Mouse (Mus musculus) embryonic facial prominence, embryonic 10.5 days (tissue): ENCODE measurements around the gene Cdhr4. TPM values are rescaled to one million over a fixed set of nuclear protein-coding genes. Genes with fewer than 3 reads are reported as not detected.

ENCODE experiments used
- DNase-seq: peaks from one replicate; pipeline ENCODE4 v3.0.0-alpha.2; 2017; ENCODE audit warnings: low spot score
- H3K27ac ChIP-seq: fragments of 300-500 bp; sonication (generic); replicated peaks from 2 replicates; pipeline ENCODE4 v1.5.1; 2016; ENCODE audit warnings: mild to moderate bottlenecking
- H3K27me3 ChIP-seq: fragments of 300-500 bp; sonication (generic); replicated peaks from 2 replicates; pipeline ENCODE4 v1.6.1; 2016; ENCODE audit warnings: low read depth, mild to moderate bottlenecking; ENCODE audit not compliant: poor library complexity, severe bottlenecking
- H3K36me3 ChIP-seq: fragments of 300-500 bp; sonication (generic); replicated peaks from 2 replicates; pipeline ENCODE4 v1.6.1; 2016; ENCODE audit warnings: mild to moderate bottlenecking, moderate library complexity
- H3K4me1 ChIP-seq: fragments of 300-500 bp; sonication (generic); 2 replicates; pipeline ENCODE4 v1.6.1; 2016
- H3K4me3 ChIP-seq: fragments of 300-500 bp; sonication (generic); 2 replicates; pipeline ENCODE4 v1.5.1; 2016; ENCODE audit warnings: mild to moderate bottlenecking, moderate library complexity
- H3K9me3 ChIP-seq: fragments of 300-500 bp; sonication (generic); 2 replicates; pipeline ENCODE4 v1.6.1; 2016; ENCODE audit warnings: mild to moderate bottlenecking
- WGBS: fragments of 180-500 bp; shearing (Covaris S2); methylation state at CpG from one replicate; pipeline ENCODE4 v1.1.7; 2016; 5-methylcytosine and 5-hydroxymethylcytosine counted together
- polyA plus RNA-seq: library from polyadenylated mRNA; unstranded; fragments of >200 nt; fragmentation: Nextera tagmentation; extraction: Ambion mirVana; gene quantifications from 2 replicates; pipeline ENCODE4 v1.2.1, GENCODE M21; 2016

Gene Cdhr4
- polyA plus RNA-seq, 1 experiment from 2014 or later: 6.5 TPM

DNA sequence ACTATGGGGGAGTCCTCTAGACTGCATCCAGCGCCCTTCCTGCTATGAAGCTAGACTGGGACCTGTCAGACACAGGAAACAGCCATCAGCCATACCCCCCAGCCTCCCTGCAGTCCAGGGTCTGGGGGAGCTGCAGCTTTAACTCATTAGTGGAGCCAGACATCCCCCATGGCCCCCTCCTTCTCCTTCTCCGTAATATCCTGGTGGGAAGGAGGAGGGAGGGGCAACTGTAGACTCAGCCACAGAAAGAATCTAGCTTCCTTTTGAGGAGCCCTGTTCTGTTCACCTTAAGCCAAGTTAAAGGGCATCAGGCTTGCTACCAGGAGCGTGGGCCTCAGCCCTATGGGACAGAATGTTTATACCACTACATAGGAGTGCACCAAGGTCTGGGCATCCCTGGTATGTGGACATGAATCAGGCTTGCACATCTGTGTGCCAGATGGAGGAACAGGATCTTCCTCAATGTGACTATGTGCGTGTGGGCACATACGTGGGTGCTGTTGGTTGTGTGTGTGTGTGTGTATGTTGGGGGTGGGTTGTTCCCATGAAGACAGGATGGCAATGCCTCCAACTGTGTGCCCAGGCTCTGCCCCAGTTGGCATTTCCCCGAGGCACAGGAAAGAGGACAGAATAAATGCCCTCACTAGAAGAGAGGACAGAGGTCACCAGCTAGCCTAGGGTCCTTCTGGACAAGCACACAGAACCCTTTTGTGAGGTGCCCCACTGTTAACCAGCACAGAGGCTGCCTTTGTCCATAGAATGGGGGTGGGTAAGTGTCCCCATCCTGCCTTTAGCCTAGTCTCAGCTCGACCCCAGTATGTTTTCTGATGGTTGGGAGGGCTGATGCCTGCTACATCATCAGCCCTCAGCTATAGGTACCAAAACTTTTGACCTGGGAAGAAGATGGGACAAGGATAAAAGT, 10.4 kb upstream of the Cdhr4 start:
- H3K4me1 ChIP-seq: peaks cover 88% of the 10 kb centered on the region
- peaks cover 7% of the 10 kb centered on the region; the same call in 1 of the 2 replicates for H3K36me3 ChIP-seq
- WGBS: 16% methylated on average over 7 of the region's 7 CpGs
- peak; percentile 91 for DNase-seq
- peak overlapping the region; percentile 81 for H3K4me3 ChIP-seq
- peaks cover 12% of the 10 kb centered on the region; the same call in 1 of the 2 replicates for H3K27me3 ChIP-seq
- no peaks in the 10 kb centered on the region for H3K9me3 ChIP-seq
- H3K27ac ChIP-seq: peak overlapping the region; percentile 95

- Histone ChIP-seq H3K4me3 (peak within 1 kb of the TSS; percentile 81), H3K27me3 (peaks cover 12% of the 10 kb centered on the region; the same call in 1 of the 2 replicates), H3K9me3 (no peaks in the 10 kb centered on the region), H3K4me1 (peaks cover 92% of the 10 kb centered on the region), H3K36me3 (peaks cover 7% of the 10 kb centered on the region; the same call in 1 of the 2 replicates), H3K27ac (peak within 1 kb of the TSS; percentile 95)
- 32% methylated on average over 14 of the region's 14 CpGs for WGBS
- peak; percentile 92 for DNase-seq
Observed at GRCm38 (mm10) chr9:107982681-107983346, 9.5 kb upstream of the Cdhr4 start, which contains the start of gene Gm20661. Gene Gm20661, plus strand, starts transcription at chr9:107983058.

GRCm38 (mm10) chr9:107983421-107983890, 8.8 kb upstream of the Cdhr4 start:
- Histone ChIP-seq H3K36me3 (peaks cover 7% of the 10 kb centered on the region; the same call in 1 of the 2 replicates), H3K27ac (peak overlapping the region; percentile 95), H3K4me3 (peak overlapping the region; percentile 81), H3K9me3 (no peaks in the 10 kb centered on the region), H3K27me3 (peaks cover 12% of the 10 kb centered on the region; the same call in 1 of the 2 replicates), H3K4me1 (peaks cover 94% of the 10 kb centered on the region)
- DNase-seq: peak; percentile 94
- 16% methylated on average over 4 of the region's 4 CpGs for WGBS

DNA sequence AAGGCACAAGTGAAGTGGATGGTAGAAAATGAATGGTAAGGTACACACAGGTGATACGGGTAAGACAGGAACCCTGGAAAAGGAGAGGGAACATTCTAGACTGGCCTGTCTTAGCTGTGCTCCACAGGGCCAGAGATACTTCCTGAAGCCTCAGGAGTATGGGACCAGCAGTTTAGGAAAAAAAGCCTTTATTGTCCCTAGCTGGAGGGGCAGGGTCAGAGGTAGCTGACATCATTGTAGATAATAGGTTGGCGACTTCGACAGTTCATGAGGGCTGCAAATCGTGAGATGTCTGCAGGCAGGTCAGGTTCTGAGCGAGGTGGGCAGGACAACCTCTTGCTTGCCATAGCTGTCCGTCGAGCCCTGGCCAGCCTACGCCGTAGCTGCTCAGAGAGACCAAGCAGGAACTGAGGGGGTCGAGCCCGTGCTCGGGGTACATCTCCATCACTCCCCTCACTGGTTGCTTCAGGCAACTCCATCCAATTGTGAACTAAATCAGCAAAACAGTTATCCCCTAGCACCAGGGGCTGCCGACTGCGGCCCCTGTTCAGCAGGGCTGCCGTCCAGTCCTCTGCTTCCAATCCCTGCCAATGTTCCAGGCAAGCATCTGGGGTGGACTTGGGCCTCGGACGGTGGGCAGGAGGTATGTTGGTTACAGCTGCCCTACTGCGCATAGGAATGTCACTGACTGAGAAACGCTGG, 8.1 kb upstream of the Cdhr4 start:
- H3K9me3 ChIP-seq: no peaks in the 10 kb centered on the region
- DNase-seq: peak; percentile 42
- H3K4me3 ChIP-seq: peak overlapping the region; percentile 81
- WGBS: 38% methylated on average over 19 of the region's 19 CpGs
- H3K36me3 ChIP-seq: peaks cover 7% of the 10 kb centered on the region; the same call in 1 of the 2 replicates
- H3K27ac ChIP-seq: peak overlapping the region; percentile 95
- H3K4me1 ChIP-seq: peaks cover 89% of the 10 kb centered on the region
- H3K27me3 ChIP-seq: peaks cover 12% of the 10 kb centered on the region; the same call in 1 of the 2 replicates

GRCm38 (mm10) chr9:107984754-107985055, 7.6 kb upstream of the Cdhr4 start:
- Histone ChIP-seq H3K9me3 (no peaks in the 10 kb centered on the region), H3K36me3 (peaks cover 7% of the 10 kb centered on the region; the same call in 1 of the 2 replicates), H3K27me3 (peaks cover 12% of the 10 kb centered on the region; the same call in 1 of the 2 replicates), H3K27ac (peak overlapping the region; percentile 95), H3K4me3 (peak overlapping the region; percentile 81), H3K4me1 (peaks cover 84% of the 10 kb centered on the region)
- WGBS: 35% methylated on average over 9 of the region's 9 CpGs
- DNase-seq: no peak

GRCm38 (mm10) chr9:107985131-107986119, 6.9 kb upstream of the Cdhr4 start, which contains the start of gene Inka1:
Gene Inka1, minus strand, starts transcription at chr9:107985879.
- WGBS: under 1% methylated on average over 58 of the region's 58 CpGs
- peaks cover 12% of the 10 kb centered on the region; the same call in 1 of the 2 replicates for H3K27me3 ChIP-seq
- H3K4me3 ChIP-seq: peak within 1 kb of the TSS; percentile 81
- H3K36me3 ChIP-seq: peaks cover 7% of the 10 kb centered on the region; the same call in 1 of the 2 replicates
- H3K9me3 ChIP-seq: no peaks in the 10 kb centered on the region
- H3K4me1 ChIP-seq: peaks cover 77% of the 10 kb centered on the region
- peak within 1 kb of the TSS; percentile 95 for H3K27ac ChIP-seq
- peak; percentile 95 for DNase-seq

- peaks cover 12% of the 10 kb centered on the region; the same call in 1 of the 2 replicates for H3K27me3 ChIP-seq
- H3K4me1 ChIP-seq: peaks cover 67% of the 10 kb centered on the region
- no peaks in the 10 kb centered on the region for H3K9me3 ChIP-seq
- peaks cover 7% of the 10 kb centered on the region; the same call in 1 of the 2 replicates for H3K36me3 ChIP-seq
- peak overlapping the region; percentile 81 for H3K4me3 ChIP-seq
- peak overlapping the region; percentile 95 for H3K27ac ChIP-seq
- 4% methylated on average over 18 of the region's 18 CpGs for WGBS
- DNase-seq: peak; percentile 90
Observed at GRCm38 (mm10) chr9:107986376-107986775, 5.9 kb upstream of the Cdhr4 start.

DNA sequence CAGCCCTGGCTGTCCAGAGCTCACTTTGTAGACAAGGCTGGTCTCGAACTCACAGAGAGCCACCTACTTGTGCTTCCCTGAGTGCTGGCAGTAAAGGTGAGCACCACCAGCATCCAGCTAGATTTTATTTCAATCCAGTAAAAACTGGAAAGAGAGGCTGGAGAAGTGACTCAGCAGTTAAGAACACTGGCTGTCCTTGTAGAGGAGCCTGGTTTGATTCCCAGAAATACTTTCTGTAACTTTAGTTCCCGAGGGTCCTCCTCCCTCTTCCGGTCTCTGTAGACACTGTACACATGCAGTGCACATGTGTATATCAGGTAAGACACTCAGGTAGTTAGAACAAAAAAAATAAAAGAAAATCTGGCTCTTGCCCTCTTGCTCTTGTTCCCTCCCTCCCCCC, 4.3 kb upstream of the Cdhr4 start:
- DNase-seq: no peak
- peaks cover 7% of the 10 kb centered on the region; the same call in 1 of the 2 replicates for H3K36me3 ChIP-seq
- H3K27ac ChIP-seq: peak overlapping the region; percentile 77
- peaks cover 12% of the 10 kb centered on the region; the same call in 1 of the 2 replicates for H3K27me3 ChIP-seq
- H3K9me3 ChIP-seq: no peaks in the 10 kb centered on the region
- no peak overlapping the region for H3K4me3 ChIP-seq
- 59% methylated on average over 3 of the region's 3 CpGs for WGBS
- peaks cover 60% of the 10 kb centered on the region for H3K4me1 ChIP-seq

DNA sequence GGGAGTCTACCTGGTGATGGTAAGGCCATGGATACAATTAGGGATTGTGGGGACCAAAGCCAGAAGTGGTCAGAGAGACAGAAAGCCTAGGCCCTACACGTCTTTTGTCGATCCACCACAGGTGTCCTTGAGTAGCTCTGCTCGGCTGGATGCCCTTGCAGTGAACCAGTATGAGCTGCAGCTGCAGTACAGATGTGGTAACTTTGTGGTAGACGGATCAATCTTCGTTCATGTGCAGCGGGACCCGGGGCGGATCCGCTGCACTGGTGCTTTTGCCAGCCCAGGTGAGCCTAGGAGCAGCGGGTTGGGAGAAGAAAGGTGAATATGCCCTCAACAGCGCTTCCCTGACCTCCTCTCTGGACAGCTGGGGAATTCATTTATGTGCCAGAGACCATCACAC, 716 bp downstream of the Cdhr4 start:
- no peaks in the 10 kb centered on the region for H3K9me3 ChIP-seq
- peaks cover 13% of the 10 kb centered on the region for H3K4me1 ChIP-seq
- no peaks in the 10 kb centered on the region for H3K36me3 ChIP-seq
- no peak overlapping the region for H3K4me3 ChIP-seq
- H3K27ac ChIP-seq: no peak overlapping the region
- no peak for DNase-seq
- WGBS: 85% methylated on average over 11 of the region's 11 CpGs
- H3K27me3 ChIP-seq: no peaks in the 10 kb centered on the region

DNA sequence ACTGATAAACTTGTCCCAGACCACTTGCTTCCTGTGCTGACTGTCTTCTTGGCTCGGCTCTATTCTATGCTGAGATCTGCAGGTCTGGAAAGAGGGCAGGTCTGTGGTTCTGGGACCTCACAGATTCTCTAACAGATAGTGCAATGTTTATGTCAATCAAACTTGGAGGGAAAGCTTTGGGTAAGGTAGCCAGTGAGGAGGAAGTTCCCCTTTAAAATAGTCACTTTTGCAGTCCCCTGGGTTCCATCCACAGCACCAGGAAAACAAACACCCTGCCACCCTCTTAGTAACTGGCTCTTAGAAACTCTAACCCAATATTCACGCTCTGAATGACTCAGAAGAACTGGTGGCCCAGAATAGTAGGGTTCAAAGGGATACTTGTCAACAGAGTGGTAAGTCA, 2.2 kb downstream of the Cdhr4 start:
- Histone ChIP-seq H3K4me1 (peaks cover 8% of the 10 kb centered on the region), H3K27ac (no peak overlapping the region), H3K4me3 (no peak overlapping the region), H3K27me3 (no peaks in the 10 kb centered on the region), H3K9me3 (no peaks in the 10 kb centered on the region), H3K36me3 (no peaks in the 10 kb centered on the region)
- 73% methylated on average over 2 of the region's 2 CpGs for WGBS
- DNase-seq: no peak

GRCm38 (mm10) chr9:107995513-107995912, 3.2 kb downstream of the Cdhr4 start:
- H3K27ac ChIP-seq: no peak overlapping the region
- no peaks in the 10 kb centered on the region for H3K9me3 ChIP-seq
- no peak overlapping the region for H3K4me3 ChIP-seq
- H3K4me1 ChIP-seq: peaks cover 8% of the 10 kb centered on the region
- no peaks in the 10 kb centered on the region for H3K36me3 ChIP-seq
- WGBS: 92% methylated on average over 21 of the region's 21 CpGs
- no peaks in the 10 kb centered on the region for H3K27me3 ChIP-seq
- DNase-seq: no peak
